Mouse (Mus musculus) megakaryocyte, embryonic 14.5 days (primary cell): ENCODE measurements at regions not wholly inside any gene's neighbourhood (a gene's known extent, or its start where the extent isn't known, plus 50 kb on each side); places are given as distances from the start of the nearest gene placed in this dataset.

Source experiments
- H3K27me3 ChIP-seq: replicated peaks from 2 replicates; pipeline ENCODE3; 2012; ENCODE audit warnings: inconsistent platforms
- H3K36me3 ChIP-seq: replicated peaks from 2 replicates; pipeline ENCODE3; 2012; ENCODE audit warnings: low read length, inconsistent platforms, mixed read lengths
- H3K4me1 ChIP-seq: 2 replicates; pipeline ENCODE4 v1.6.1; 2012; ENCODE audit warnings: inconsistent platforms
- H3K4me3 ChIP-seq: replicated peaks from 2 replicates; pipeline ENCODE3; 2012; ENCODE audit warnings: moderate library complexity, mild to moderate bottlenecking, inconsistent platforms
- H3K9me3 ChIP-seq: 2 replicates; pipeline ENCODE4 v1.6.1; 2012; ENCODE audit warnings: inconsistent platforms
- FLI1 ChIP-seq: IDR thresholded peaks from 2 replicates; pipeline ENCODE4 v1.6.1; 2012; ENCODE audit warnings: low read length, inconsistent platforms, mixed read lengths
- GATA1 ChIP-seq: IDR thresholded peaks from 3 replicates; pipeline ENCODE4 v1.6.1; 2012; ENCODE audit warnings: mixed read lengths, low read length, inconsistent platforms, borderline replicate concordance

DNA sequence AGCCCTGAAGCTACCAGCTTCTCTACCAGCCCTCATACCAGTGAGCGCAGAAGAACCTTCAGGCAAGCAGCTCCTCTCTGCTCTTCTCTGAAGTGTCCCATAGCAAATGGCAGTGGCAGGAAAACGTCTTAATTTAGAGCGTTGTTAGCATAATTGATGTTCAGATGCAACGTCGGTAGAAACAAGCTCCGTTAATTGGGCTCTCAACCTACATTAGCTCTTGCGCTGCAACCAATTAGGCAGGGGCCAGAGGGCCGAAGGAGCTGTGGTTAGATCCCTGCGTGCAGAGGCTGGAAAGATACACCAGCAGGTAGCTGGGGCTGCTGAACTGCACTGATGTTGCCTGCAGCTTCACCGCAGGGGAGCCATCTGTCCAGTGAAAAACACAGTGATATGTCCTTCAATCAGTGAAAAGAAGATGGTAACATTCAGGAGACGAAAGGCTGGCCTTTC, 145.6 kb downstream of the Gm45692 start:
- no peak for TF ChIP-seq GATA1
- TF ChIP-seq FLI1: no peak

DNA sequence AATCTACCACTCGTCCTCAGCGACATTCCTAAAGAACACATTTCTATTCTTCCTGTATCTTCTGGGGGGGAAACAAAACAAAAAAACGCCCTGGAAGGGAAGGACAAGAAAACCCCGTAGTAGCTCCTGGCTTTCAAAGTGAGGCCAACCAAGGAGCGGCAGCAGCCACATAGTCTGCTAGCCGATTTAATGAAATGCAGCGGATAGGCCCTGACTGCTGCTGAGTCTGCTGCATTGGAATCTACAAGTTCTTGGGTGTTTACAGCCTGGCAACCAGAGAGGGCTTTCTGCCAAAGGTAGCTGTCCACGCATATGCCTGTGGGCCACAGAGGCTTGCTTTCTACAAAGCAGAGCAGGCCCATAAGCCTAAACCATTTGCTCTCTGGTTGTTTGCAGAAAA, 146.0 kb downstream of the Gm45692 start:
- Histone ChIP-seq H3K9me3 (peaks cover 15% of the 10 kb centered on the region), H3K4me3 (no peak overlapping the region), H3K27me3 (no peaks in the 10 kb centered on the region), H3K4me1 (no peaks in the 10 kb centered on the region), H3K36me3 (no peaks in the 10 kb centered on the region)
- TF ChIP-seq GATA1: no peak
- TF ChIP-seq FLI1: no peak

More for the DNA sequence above, 145.6 kb downstream of the Gm45692 start:
- no peak overlapping the region for H3K4me3 ChIP-seq
- no peaks in the 10 kb centered on the region for H3K27me3 ChIP-seq
- H3K4me1 ChIP-seq: no peaks in the 10 kb centered on the region
- H3K36me3 ChIP-seq: no peaks in the 10 kb centered on the region
- H3K9me3 ChIP-seq: peaks cover 15% of the 10 kb centered on the region

DNA sequence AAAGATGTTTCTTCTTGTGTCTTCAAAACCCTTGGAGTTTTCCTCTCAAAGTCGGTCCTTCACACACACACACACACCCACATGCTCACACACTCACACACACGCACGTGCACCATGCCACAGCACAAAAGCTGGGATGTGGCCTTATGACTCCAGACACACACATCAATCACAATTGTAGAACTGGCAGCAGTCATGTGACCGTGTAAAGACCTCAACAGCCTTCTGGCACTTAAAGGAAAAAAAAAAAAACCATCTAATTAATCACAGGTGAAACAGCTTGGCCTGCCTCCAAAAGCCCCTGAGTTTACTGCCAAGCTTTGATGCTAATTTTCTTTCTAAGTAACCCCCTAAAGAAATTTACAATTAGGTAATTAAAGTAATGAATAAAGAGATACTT, 147.1 kb downstream of the Gm45692 start:
- Histone ChIP-seq H3K9me3 (peaks cover 15% of the 10 kb centered on the region), H3K4me3 (no peak overlapping the region), H3K36me3 (no peaks in the 10 kb centered on the region), H3K27me3 (no peaks in the 10 kb centered on the region), H3K4me1 (no peaks in the 10 kb centered on the region)
- no peak for TF ChIP-seq FLI1
- no peak for TF ChIP-seq GATA1

DNA sequence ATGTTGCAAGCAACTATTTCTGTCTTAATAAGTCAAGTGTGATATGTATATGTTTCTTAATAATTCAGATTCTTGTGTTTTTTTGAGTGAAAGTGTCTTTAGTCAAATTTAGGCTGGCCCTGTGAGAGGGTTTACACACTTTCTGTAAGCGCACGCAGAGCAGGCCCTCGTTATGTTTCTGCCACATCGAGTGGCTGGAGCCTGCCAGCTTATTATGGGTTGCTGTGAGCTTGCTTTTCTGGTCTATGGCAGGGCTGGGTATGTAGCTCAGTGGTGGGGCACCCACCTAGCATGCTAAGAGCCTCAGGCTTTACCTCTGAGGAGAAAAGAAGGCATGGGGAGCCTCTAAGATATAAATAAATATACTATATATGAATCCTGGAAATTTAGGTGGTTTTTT, 148.2 kb downstream of the Gm45692 start:
- no peaks in the 10 kb centered on the region for H3K36me3 ChIP-seq
- H3K4me1 ChIP-seq: no peaks in the 10 kb centered on the region
- H3K9me3 ChIP-seq: peaks cover 11% of the 10 kb centered on the region
- no peak for TF ChIP-seq GATA1
- no peak for TF ChIP-seq FLI1
- no peak overlapping the region for H3K4me3 ChIP-seq
- H3K27me3 ChIP-seq: peaks cover under 1% of the 10 kb centered on the region

DNA sequence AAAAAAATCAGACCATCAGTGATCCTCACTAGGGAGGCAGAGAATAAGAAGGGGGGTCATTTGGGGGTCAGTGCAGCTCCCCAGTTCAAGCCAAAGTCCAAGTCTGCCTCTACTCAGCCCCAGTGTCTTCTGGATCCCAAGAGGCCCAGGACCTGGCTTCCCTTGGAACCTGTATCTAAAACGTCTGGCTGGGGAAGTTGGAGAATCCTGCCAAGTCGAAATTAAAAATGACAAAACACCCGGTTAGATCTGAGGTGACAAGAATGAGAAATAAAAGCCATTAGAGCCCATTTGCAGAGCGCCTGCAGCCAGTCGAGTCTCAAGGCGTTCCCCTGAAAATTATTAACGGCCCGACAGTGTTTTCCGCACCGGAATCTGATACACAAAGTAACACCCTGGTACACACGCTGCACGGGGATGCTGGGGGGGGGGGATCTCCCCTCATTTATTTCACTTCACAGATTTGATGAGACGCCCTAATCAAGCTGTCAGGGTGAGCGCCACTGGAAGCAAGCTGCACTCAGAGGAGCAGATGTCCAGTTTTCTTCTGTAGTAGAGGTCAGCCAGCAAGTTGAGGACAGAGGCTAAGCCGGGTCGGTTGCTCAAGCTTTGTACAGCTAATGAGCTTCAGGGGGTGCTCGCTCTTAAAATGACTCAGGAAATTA, 149.5 kb downstream of the Gm45692 start:
- no peak overlapping the region for H3K4me3 ChIP-seq
- peaks cover 9% of the 10 kb centered on the region for H3K27me3 ChIP-seq
- no peaks in the 10 kb centered on the region for H3K36me3 ChIP-seq
- 0 out of 2 replicates have a peak, but pooled peaks cover under 1% of the 10 kb centered on the region for H3K9me3 ChIP-seq
- TF ChIP-seq GATA1 (no peak), FLI1 (no peak)
- peaks cover 4% of the 10 kb centered on the region; the same call in 1 of the 2 replicates for H3K4me1 ChIP-seq

DNA sequence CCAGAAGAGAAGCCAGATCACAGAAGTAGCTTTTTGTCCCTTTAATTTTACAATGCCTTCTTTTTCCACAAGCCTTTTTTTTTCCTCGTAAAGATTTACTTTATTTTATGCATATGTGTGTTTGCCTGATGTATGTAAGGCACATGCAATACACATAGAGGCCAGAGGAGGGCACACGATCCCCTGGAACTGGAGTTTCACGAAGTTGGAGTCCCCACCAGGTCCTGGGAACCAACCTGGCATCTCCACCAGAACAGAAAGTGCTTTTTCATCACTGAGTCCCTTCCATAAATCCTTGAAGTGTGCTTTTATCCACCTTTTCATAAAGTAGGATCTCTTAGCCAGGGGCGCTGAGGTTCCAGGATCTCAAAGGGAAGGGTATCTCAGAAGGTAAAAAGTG, 152.8 kb downstream of the Gm45692 start:
- H3K27me3 ChIP-seq: peaks cover 12% of the 10 kb centered on the region
- no peaks in the 10 kb centered on the region for H3K36me3 ChIP-seq
- H3K4me3 ChIP-seq: no peak overlapping the region
- TF ChIP-seq GATA1 (no peak), FLI1 (no peak)
- H3K9me3 ChIP-seq: no peaks in the 10 kb centered on the region
- peaks cover 4% of the 10 kb centered on the region; the same call in 1 of the 2 replicates for H3K4me1 ChIP-seq

DNA sequence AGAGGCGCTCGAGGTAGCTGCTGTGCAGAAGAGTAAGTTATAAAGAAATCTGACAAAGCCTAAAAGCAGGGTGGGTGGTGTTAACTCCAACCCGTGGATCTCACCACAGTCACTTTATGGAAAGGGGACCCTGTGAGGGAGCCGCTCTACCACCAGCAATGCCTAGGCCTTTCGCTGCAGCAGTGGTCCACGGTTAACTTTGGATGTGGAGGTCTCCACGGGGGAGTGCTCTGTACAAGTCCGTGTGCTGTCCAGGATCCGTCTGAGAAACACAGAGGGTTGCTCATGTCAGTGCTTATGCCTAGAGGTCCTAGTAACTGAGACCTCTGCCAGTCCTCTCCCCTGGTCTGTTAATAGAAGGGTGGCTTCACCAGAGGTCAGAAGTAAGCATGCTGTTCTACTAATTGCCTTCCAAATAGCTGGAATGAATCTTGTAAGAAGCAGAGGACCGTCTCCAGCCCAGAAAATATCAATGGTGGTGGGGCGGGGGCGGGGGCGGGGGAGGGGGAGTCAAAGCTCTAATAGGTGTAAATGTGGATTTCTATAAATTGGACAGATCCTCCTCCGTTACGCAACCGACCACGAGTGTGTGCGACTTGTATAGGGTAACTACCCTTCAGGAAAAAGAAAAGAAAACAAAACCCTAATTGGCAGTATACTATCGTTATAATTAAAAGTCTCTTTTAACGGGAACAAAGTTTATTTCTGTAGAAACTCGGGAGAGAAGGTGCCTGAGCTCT, 153.5 kb downstream of the Gm45692 start:
- Histone ChIP-seq H3K4me1 (peaks cover 4% of the 10 kb centered on the region; the same call in 1 of the 2 replicates), H3K4me3 (no peak overlapping the region), H3K9me3 (no peaks in the 10 kb centered on the region), H3K36me3 (no peaks in the 10 kb centered on the region), H3K27me3 (peaks cover 12% of the 10 kb centered on the region)
- no peak for TF ChIP-seq FLI1
- no peak for TF ChIP-seq GATA1

DNA sequence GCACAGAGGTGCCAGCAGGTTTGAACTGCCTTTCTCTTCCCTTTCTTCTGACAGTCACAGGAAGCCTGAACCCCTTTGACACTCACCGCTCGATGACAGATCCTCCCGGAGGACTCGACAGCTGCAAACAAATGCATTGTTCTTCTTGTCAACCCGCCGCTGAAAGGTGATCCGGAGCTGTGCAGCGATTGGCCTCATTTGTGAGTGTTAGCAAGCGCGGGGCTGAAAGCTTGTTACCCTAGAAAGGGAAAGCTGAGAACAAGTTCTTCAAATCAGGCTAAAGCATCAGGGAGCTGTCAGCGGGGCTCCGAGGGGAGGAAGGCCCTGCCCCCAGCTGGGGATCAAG, 154.1 kb downstream of the Gm45692 start:
- peaks cover 4% of the 10 kb centered on the region; the same call in 1 of the 2 replicates for H3K4me1 ChIP-seq
- H3K9me3 ChIP-seq: no peaks in the 10 kb centered on the region
- TF ChIP-seq FLI1: no peak
- TF ChIP-seq GATA1: no peak
- no peaks in the 10 kb centered on the region for H3K36me3 ChIP-seq
- peaks cover 12% of the 10 kb centered on the region for H3K27me3 ChIP-seq
- H3K4me3 ChIP-seq: peak overlapping the region; percentile 33

DNA sequence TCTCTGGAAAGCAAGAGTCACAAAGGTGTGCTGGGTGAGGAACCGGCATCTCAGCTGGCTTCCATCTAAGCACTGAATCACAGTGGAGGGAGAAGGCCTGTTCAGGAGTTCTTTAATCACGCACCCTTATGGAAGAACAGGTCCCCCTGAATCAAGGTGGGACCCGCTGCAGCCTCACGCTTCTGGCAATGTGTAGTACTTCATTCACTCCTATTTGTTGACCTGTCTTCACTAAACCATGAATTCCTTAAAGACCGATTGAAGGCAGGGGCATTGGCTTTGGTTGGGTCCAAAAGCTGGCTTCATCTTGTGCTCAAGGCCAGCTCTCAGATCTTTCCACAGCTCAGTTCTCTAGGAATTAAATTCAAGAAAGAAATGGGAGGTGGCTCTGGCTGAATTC, 154.5 kb downstream of the Gm45692 start:
- no peaks in the 10 kb centered on the region for H3K9me3 ChIP-seq
- no peak overlapping the region for H3K4me3 ChIP-seq
- no peak for TF ChIP-seq FLI1
- no peak for TF ChIP-seq GATA1
- peaks cover 12% of the 10 kb centered on the region for H3K27me3 ChIP-seq
- peaks cover 4% of the 10 kb centered on the region; the same call in 1 of the 2 replicates for H3K4me1 ChIP-seq
- H3K36me3 ChIP-seq: no peaks in the 10 kb centered on the region

DNA sequence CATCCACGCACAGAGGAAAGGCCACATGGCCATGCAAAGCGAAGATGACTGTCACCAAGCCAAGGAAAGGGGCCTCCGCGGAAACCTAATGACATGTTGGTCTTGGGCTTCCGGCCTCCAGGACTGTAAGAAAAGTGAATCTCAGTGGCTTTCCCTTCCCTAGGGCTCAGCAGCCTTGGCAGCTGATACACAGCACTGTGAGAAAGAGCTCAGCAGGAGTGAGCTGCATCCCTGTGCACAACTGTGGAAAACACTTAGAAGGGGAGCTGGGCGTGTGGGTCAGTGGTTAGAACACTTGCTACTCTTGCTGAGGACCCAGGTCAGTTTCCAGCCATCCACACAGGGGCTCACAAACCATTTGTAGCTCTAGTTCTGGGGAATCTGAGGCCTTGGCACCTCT, 155.1 kb downstream of the Gm45692 start:
- Histone ChIP-seq H3K9me3 (no peaks in the 10 kb centered on the region), H3K4me3 (no peak overlapping the region), H3K36me3 (no peaks in the 10 kb centered on the region), H3K27me3 (peaks cover 12% of the 10 kb centered on the region), H3K4me1 (peaks cover 4% of the 10 kb centered on the region; the same call in 1 of the 2 replicates)
- TF ChIP-seq FLI1 (no peak), GATA1 (no peak)
